Mouse (Mus musculus) heart, adult 2 months (tissue): Measurements from ENCODE around the gene Wnt9a. TPM values are rescaled to one million over a fixed set of nuclear protein-coding genes. Genes with fewer than 3 reads are reported as not detected.

ENCODE experiments used
- DNase-seq, 2 experiments: peaks; one replicate each; pipeline ENCODE4 v3.0.0; 2021
- H3K27ac ChIP-seq: fragments of 200-600 bp; 2 replicates; pipeline ENCODE4 v1.8.1; 2022
- H3K27me3 ChIP-seq: fragments of 200-500 bp; 2 replicates; pipeline ENCODE4 v1.6.1; 2012; ENCODE audit warnings: mild to moderate bottlenecking, low read length, inconsistent platforms, mixed read lengths; ENCODE audit not compliant: control insufficient read depth, insufficient read depth
- H3K36me3 ChIP-seq: fragments of 200-500 bp; 2 replicates; pipeline ENCODE4 v1.6.1; 2012; ENCODE audit warnings: low read length, inconsistent platforms; ENCODE audit not compliant: control insufficient read depth, insufficient read depth
- H3K4me1 ChIP-seq: fragments of 200-500 bp; 2 replicates; pipeline ENCODE4 v1.6.1; 2011; ENCODE audit warnings: low read length; ENCODE audit not compliant: control insufficient read depth, insufficient read depth
- H3K4me3 ChIP-seq: fragments of 200-600 bp; 2 replicates; pipeline ENCODE4 v1.8.1; 2022
- H3K79me2 ChIP-seq: fragments of 200-500 bp; replicated peaks from 2 replicates; pipeline ENCODE4 v1.6.1; 2012; ENCODE audit warnings: mild to moderate bottlenecking, inconsistent platforms, low read length, moderate library complexity, mixed read lengths; ENCODE audit not compliant: control insufficient read depth, insufficient read depth
- H3K9ac ChIP-seq: fragments of 200-500 bp; 2 replicates; pipeline ENCODE4 v1.6.1; 2012; ENCODE audit warnings: low read depth, mild to moderate bottlenecking, control low read depth, inconsistent platforms, low read length, mixed read lengths
- CTCF ChIP-seq: fragments of 200-600 bp; IDR thresholded peaks from 2 replicates; pipeline ENCODE4 v1.8.1; 2022; ENCODE audit warnings: antibody characterized with exemption, mild to moderate bottlenecking, moderate library complexity
- EP300 ChIP-seq: fragments of 200-500 bp; IDR thresholded peaks from 2 replicates; pipeline ENCODE4 v1.6.1; 2011; ENCODE audit warnings: low read depth, low read length, control low read depth; ENCODE audit not compliant: insufficient read depth
- POLR2A ChIP-seq: fragments of 200-500 bp; IDR thresholded peaks from 2 replicates; pipeline ENCODE4 v1.6.1; 2011; ENCODE audit warnings: mild to moderate bottlenecking, low read depth, low read length, control low read depth; ENCODE audit not compliant: insufficient read depth
- WGBS: fragments of 180-500 bp; shearing (Covaris S2); methylation state at CpG from one replicate; pipeline ENCODE4 v1.1.7; 2018; 5-methylcytosine and 5-hydroxymethylcytosine counted together
- intact Hi-C: fragments of 180-260 bp; cut with DNase I; formaldehyde crosslinking; loops from one replicate; pipeline ENCODE4 v1.15.1; 2025
- microRNA-seq, 2 experiments: library from miRNA; unstranded; fragments of <30 nt; microRNA quantifications; one replicate each; pipeline ENCODE4 v1.2.0; 2021
- polyA plus RNA-seq: library from polyadenylated mRNA; depleted of rRNA; stranded (reverse); fragments of >200 nt; gene quantifications from 2 replicates; pipeline ENCODE4 v1.2.3, GENCODE M21; 2012; rRNA removed
- total RNA-seq, 2 experiments: library from RNA; stranded (reverse); gene quantifications; 2 replicates each; pipeline ENCODE4 v1.2.3; 2021

Wnt9a gene
- total and polyA plus RNA-seq, 3 experiments: 4.3 to 4.6 (median 4.6) TPM

DNA sequence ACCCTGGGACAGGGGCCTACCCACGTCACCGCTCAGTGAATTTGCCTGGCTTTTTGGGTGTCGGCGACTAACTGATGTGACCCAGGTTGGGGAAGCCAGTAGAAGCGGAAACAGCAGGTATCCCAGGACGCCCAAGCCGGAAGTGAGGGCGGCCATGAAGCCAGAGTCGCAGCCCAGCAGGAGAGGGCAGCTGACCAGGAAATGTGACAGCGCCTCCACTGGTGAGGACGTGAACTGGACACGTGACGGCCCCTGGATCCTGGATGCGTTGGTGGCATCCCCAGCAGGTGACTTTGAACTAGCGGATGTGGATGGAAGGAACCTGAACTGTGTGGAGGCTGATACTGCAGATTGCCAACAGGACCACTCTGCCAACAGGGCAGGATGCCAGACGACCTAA, 68.7 kb downstream of the Wnt9a start, which contains the start of gene Prss38:
Gene Prss38 (minus strand): TSS at position 183 of the 400 bp plus-strand sequence.
- no peak within 1 kb of the TSS for H3K9ac ChIP-seq
- WGBS: 76% methylated on average over 16 of the region's 16 CpGs
- H3K4me3 ChIP-seq: no peak within 1 kb of the TSS
- H3K4me1 ChIP-seq: no peaks in the 10 kb centered on the region
- no peaks in the 10 kb centered on the region for H3K79me2 ChIP-seq
- H3K27ac ChIP-seq: no peak within 1 kb of the TSS
- DNase-seq: no peak
- intact Hi-C loops: no loop called here
- no peaks in the 10 kb centered on the region for H3K27me3 ChIP-seq
- H3K36me3 ChIP-seq: no peaks in the 10 kb centered on the region
- TF ChIP-seq CTCF: no peak
- TF ChIP-seq EP300: no peak
- TF ChIP-seq POLR2A: no peak

DNA sequence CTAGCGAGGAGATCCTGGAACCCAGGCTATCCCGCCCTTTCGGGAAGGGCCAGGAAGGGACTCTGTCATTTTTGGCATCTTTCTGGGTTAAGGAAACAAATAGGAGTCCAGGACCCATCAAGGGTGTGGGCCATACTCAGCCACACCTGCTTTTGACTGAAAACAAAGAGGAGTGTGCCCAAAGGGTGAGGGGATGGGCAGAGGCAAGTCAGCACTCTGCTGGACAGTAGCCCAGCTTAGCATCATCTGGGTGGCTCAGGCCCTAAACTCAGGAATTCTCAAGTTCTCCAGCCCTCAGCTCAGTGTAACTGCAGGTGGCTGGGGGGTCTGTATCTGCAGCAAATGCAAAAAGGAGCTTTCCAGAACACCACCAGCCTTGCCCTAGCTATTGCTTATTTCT, 71.3 kb downstream of the Wnt9a start:
- H3K4me3 ChIP-seq: no peak overlapping the region
- DNase-seq: peak in 1 of 2 experiments; percentile 15
- H3K9ac ChIP-seq: no peak overlapping the region
- no peaks in the 10 kb centered on the region for H3K36me3 ChIP-seq
- H3K27ac ChIP-seq: no peak overlapping the region
- H3K4me1 ChIP-seq: no peaks in the 10 kb centered on the region
- 43% methylated on average over 3 of the region's 3 CpGs for WGBS
- no peaks in the 10 kb centered on the region for H3K27me3 ChIP-seq
- intact Hi-C loops: no loop called here
- no peaks in the 10 kb centered on the region for H3K79me2 ChIP-seq
- no peak for TF ChIP-seq CTCF
- TF ChIP-seq EP300: no peak
- no peak for TF ChIP-seq POLR2A

DNA sequence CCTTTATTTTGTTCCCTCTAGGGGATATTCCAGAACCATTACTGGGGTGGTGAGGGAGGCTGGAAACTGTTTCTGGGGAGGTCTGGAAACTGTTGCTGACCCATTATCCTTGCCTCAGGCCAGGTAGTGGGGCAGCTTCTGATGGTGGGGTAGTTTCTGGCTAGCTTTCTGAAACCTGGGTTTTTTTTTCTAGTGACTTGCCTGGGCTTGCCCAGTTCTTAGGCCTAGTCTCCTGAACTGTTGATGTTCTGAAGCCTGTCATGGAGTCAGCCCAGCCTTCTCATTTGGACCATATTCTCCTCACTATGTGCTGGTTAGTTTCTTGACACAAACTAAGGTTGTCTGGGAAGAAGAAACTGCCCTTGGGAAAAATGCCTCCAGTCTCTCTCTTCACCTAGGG, 72.8 kb downstream of the Wnt9a start:
- no peak overlapping the region for H3K27ac ChIP-seq
- no peaks in the 10 kb centered on the region for H3K27me3 ChIP-seq
- no peak overlapping the region for H3K9ac ChIP-seq
- TF ChIP-seq CTCF: no peak
- no peak for TF ChIP-seq POLR2A
- no peak for TF ChIP-seq EP300
- intact Hi-C loops: no loop called here
- H3K4me1 ChIP-seq: no peaks in the 10 kb centered on the region
- H3K4me3 ChIP-seq: no peak overlapping the region
- H3K36me3 ChIP-seq: no peaks in the 10 kb centered on the region
- no peaks in the 10 kb centered on the region for H3K79me2 ChIP-seq
- DNase-seq: no peak

Small RNA genes lying within 50 kb of the gene (microRNA-seq; reads per million reads assigned to microRNA genes)
- gene Gm24756: 0 reads per million in 2 experiments

Other genes with a start within 250 kb of the Wnt9a start
- gene Obscn, start 170.5 kb upstream of the Wnt9a start, total RNA-seq: 100 to 1,000 TPM; 667 to 894 TPM
- 315 and 368 TPM in 2 replicates for gene Obscn, start 170.5 kb upstream of the Wnt9a start, polyA plus RNA-seq
- gene Iba57, start 143.2 kb upstream of the Wnt9a start, total RNA-seq: 10 to 100 TPM; 14.8 to 17.9 TPM
- gene Iba57, start 143.2 kb upstream of the Wnt9a start, polyA plus RNA-seq: 10.6 and 11.8 TPM in 2 replicates
- under 1 TPM; 0.45 to 0.57 TPM for gene Gjc2, start 123.7 kb upstream of the Wnt9a start, total RNA-seq
- gene Gjc2, start 123.7 kb upstream of the Wnt9a start, polyA plus RNA-seq: 0.72 and 0.73 TPM in 2 replicates
- gene Guk1, start 114.7 kb upstream of the Wnt9a start, total RNA-seq: 100 to 1,000 TPM in 1 of 2 experiments, 10 to 100 TPM in 1; 97.5 to 113 TPM
- gene Guk1, start 114.7 kb upstream of the Wnt9a start, polyA plus RNA-seq: 120 and 127 TPM in 2 replicates
- gene Mrpl55, start 104.4 kb upstream of the Wnt9a start, total RNA-seq: 100 to 1,000 TPM; 113 to 117 TPM
- gene Mrpl55, start 104.4 kb upstream of the Wnt9a start, polyA plus RNA-seq: 78.1 and 110 TPM in 2 replicates
- 1 to 10 TPM; 8.4 to 9.4 TPM for gene 2310033P09Rik, start 98.6 kb upstream of the Wnt9a start, total RNA-seq
- 10.7 and 12.1 TPM in 2 replicates for gene 2310033P09Rik, start 98.6 kb upstream of the Wnt9a start, polyA plus RNA-seq
- gene Arf1, start 78.7 kb upstream of the Wnt9a start, total RNA-seq: 100 to 1,000 TPM; 245 to 274 TPM
- 345 and 383 TPM in 2 replicates for gene Arf1, start 78.7 kb upstream of the Wnt9a start, polyA plus RNA-seq
- gene Wnt3a, start 16.2 kb upstream of the Wnt9a start, total RNA-seq: not detected
- not detected in 2 replicates for gene Wnt3a, start 16.2 kb upstream of the Wnt9a start, polyA plus RNA-seq
- not detected for gene Prss38, start 68.7 kb downstream of the Wnt9a start, total RNA-seq
- not detected in 2 replicates for gene Prss38, start 68.7 kb downstream of the Wnt9a start, polyA plus RNA-seq
- 10 to 100 TPM; 11.8 to 12.9 TPM for gene Jmjd4, start 143.1 kb downstream of the Wnt9a start, total RNA-seq
- 6.6 and 11.2 TPM in 2 replicates for gene Jmjd4, start 143.1 kb downstream of the Wnt9a start, polyA plus RNA-seq
- 10 to 100 TPM; 37.7 to 42.2 TPM for gene Snap47, start 144.3 kb downstream of the Wnt9a start, total RNA-seq
- gene Snap47, start 144.3 kb downstream of the Wnt9a start, polyA plus RNA-seq: 49.4 and 85.7 TPM in 2 replicates
- 1 to 10 TPM; 3.0 to 4.7 TPM for gene Zfp867, start 165.5 kb downstream of the Wnt9a start, total RNA-seq
- gene Zfp867, start 165.5 kb downstream of the Wnt9a start, polyA plus RNA-seq: 1.00 and 2.1 TPM in 2 replicates
- 10 to 100 TPM; 11.7 to 14.8 TPM for gene Zkscan17, start 219.8 kb downstream of the Wnt9a start, total RNA-seq
- 7.8 and 10.0 TPM in 2 replicates for gene Zkscan17, start 219.8 kb downstream of the Wnt9a start, polyA plus RNA-seq
- under 1 TPM; 0.45 to 0.55 TPM for gene Nlrp3, start 234.6 kb downstream of the Wnt9a start, total RNA-seq
- gene Nlrp3, start 234.6 kb downstream of the Wnt9a start, polyA plus RNA-seq: 0.33 and 0.38 TPM in 2 replicates